Mouse (Mus musculus): ENCODE data around the gene Bves. TPM values are rescaled to one million over a fixed set of nuclear protein-coding genes. Genes with fewer than 3 reads are reported as not detected.

The Bves gene
- polyA plus RNA-seq, 1 experiment: not detected

GRCm38 (mm10) chr10:45305173-45305572, 30.4 kb upstream of the Bves start:
- TF ChIP-seq FLI1 (IDR thresholded peaks at IDR 0.05; ENCODE audit: low read length): no peak
- H3K4me3 ChIP-seq (replicated peaks): no peak overlapping the region
- H3K4me1 ChIP-seq: no peaks in the 10 kb centered on the region
- no peaks in the 10 kb centered on the region for H3K36me3 ChIP-seq (replicated peaks; ENCODE audit: low read length)
- H3K9me3 ChIP-seq: no peaks in the 10 kb centered on the region
- H3K27me3 ChIP-seq (replicated peaks): no peaks in the 10 kb centered on the region

GRCm38 (mm10) chr10:45311129-45311528, 24.4 kb upstream of the Bves start:
- Histone ChIP-seq H3K4me1 (peaks cover 3% of the 10 kb centered on the region; the same call in 1 of the 2 replicates), H3K36me3 (replicated peaks; ENCODE audit: low read length) (peaks cover 3% of the 10 kb centered on the region), H3K4me3 (replicated peaks) (no peak overlapping the region), H3K27me3 (replicated peaks) (peaks cover 4% of the 10 kb centered on the region), H3K9me3 (peaks cover 20% of the 10 kb centered on the region)
- TF ChIP-seq GATA1 (IDR thresholded peaks at IDR 0.05; ENCODE audit: borderline replicate concordance, low read length): no peak
- TF ChIP-seq FLI1 (IDR thresholded peaks at IDR 0.05; ENCODE audit: low read length): no peak

GRCm38 (mm10) chr10:45311624-45312023, 23.9 kb upstream of the Bves start:
- peaks cover 25% of the 10 kb centered on the region for H3K9me3 ChIP-seq
- H3K4me1 ChIP-seq: peaks cover 3% of the 10 kb centered on the region; the same call in 1 of the 2 replicates
- TF ChIP-seq GATA1 (IDR thresholded peaks at IDR 0.05; ENCODE audit: borderline replicate concordance, low read length) (no peak), FLI1 (IDR thresholded peaks at IDR 0.05; ENCODE audit: low read length) (no peak)

GRCm38 (mm10) chr10:45314865-45315264, 20.7 kb upstream of the Bves start:
- peaks cover 3% of the 10 kb centered on the region for H3K36me3 ChIP-seq (replicated peaks; ENCODE audit: low read length)
- H3K9me3 ChIP-seq: peaks cover 39% of the 10 kb centered on the region
- H3K27me3 ChIP-seq (replicated peaks): peaks cover 4% of the 10 kb centered on the region
- TF ChIP-seq GATA1 (IDR thresholded peaks at IDR 0.05; ENCODE audit: borderline replicate concordance, low read length): no peak
- H3K4me3 ChIP-seq (replicated peaks): no peak overlapping the region
- peaks cover 3% of the 10 kb centered on the region; the same call in 1 of the 2 replicates for H3K4me1 ChIP-seq

More at GRCm38 (mm10) chr10:45311624-45312023, 23.9 kb upstream of the Bves start:
- H3K27me3 ChIP-seq (replicated peaks): peaks cover 4% of the 10 kb centered on the region
- H3K36me3 ChIP-seq (replicated peaks; ENCODE audit: low read length): peaks cover 3% of the 10 kb centered on the region
- no peak overlapping the region for H3K4me3 ChIP-seq (replicated peaks)

GRCm38 (mm10) chr10:45318922-45319321, 16.6 kb upstream of the Bves start:
- H3K4me1 ChIP-seq: no peaks in the 10 kb centered on the region
- peaks cover 30% of the 10 kb centered on the region for H3K9me3 ChIP-seq
- H3K36me3 ChIP-seq (replicated peaks; ENCODE audit: low read length): peaks cover 3% of the 10 kb centered on the region
- no peak for TF ChIP-seq GATA1 (IDR thresholded peaks at IDR 0.05; ENCODE audit: borderline replicate concordance, low read length)
- TF ChIP-seq FLI1 (IDR thresholded peaks at IDR 0.05; ENCODE audit: low read length): no peak
- H3K4me3 ChIP-seq (replicated peaks): peak overlapping the region; percentile 29
- no peaks in the 10 kb centered on the region for H3K27me3 ChIP-seq (replicated peaks)

GRCm38 (mm10) chr10:45320296-45320695, 15.3 kb upstream of the Bves start:
- Histone ChIP-seq H3K4me1 (no peaks in the 10 kb centered on the region), H3K9me3 (peaks cover 19% of the 10 kb centered on the region), H3K27me3 (replicated peaks) (no peaks in the 10 kb centered on the region), H3K36me3 (replicated peaks; ENCODE audit: low read length) (no peaks in the 10 kb centered on the region), H3K4me3 (replicated peaks) (no peak overlapping the region)
- TF ChIP-seq FLI1 (IDR thresholded peaks at IDR 0.05; ENCODE audit: low read length): no peak
- TF ChIP-seq GATA1 (IDR thresholded peaks at IDR 0.05; ENCODE audit: borderline replicate concordance, low read length): no peak

GRCm38 (mm10) chr10:45324159-45324558, 11.4 kb upstream of the Bves start:
- no peaks in the 10 kb centered on the region for H3K4me1 ChIP-seq

GRCm38 (mm10) chr10:45328196-45329000, 7.2 kb upstream of the Bves start:
- H3K9me3 ChIP-seq: peaks cover 6% of the 10 kb centered on the region
- no peak overlapping the region for H3K4me3 ChIP-seq (replicated peaks)
- peaks cover 6% of the 10 kb centered on the region for H3K27me3 ChIP-seq (replicated peaks)
- TF ChIP-seq GATA1 (IDR thresholded peaks at IDR 0.05; ENCODE audit: borderline replicate concordance, low read length) (no peak), FLI1 (IDR thresholded peaks at IDR 0.05; ENCODE audit: low read length) (no peak)
- no peaks in the 10 kb centered on the region for H3K4me1 ChIP-seq
- no peaks in the 10 kb centered on the region for H3K36me3 ChIP-seq (replicated peaks; ENCODE audit: low read length)

More at GRCm38 (mm10) chr10:45324159-45324558, 11.4 kb upstream of the Bves start:
- TF ChIP-seq GATA1 (IDR thresholded peaks at IDR 0.05; ENCODE audit: borderline replicate concordance, low read length): no peak
- Histone ChIP-seq H3K4me3 (replicated peaks) (no peak overlapping the region), H3K36me3 (replicated peaks; ENCODE audit: low read length) (no peaks in the 10 kb centered on the region), H3K9me3 (peaks cover 3% of the 10 kb centered on the region), H3K27me3 (replicated peaks) (peaks cover 2% of the 10 kb centered on the region)

GRCm38 (mm10) chr10:45334925-45335324, 647 bp upstream of the Bves start:
- TF ChIP-seq FLI1 (IDR thresholded peaks at IDR 0.05; ENCODE audit: low read length) (no peak), GATA1 (IDR thresholded peaks at IDR 0.05; ENCODE audit: borderline replicate concordance, low read length) (no peak)
- H3K27me3 ChIP-seq (replicated peaks): peaks cover 52% of the 10 kb centered on the region
- H3K36me3 ChIP-seq (replicated peaks; ENCODE audit: low read length): no peaks in the 10 kb centered on the region
- H3K4me3 ChIP-seq (replicated peaks): no peak overlapping the region
- H3K9me3 ChIP-seq: peaks cover 5% of the 10 kb centered on the region
- H3K4me1 ChIP-seq: peaks cover 9% of the 10 kb centered on the region

GRCm38 (mm10) chr10:45339106-45339505, 3.5 kb downstream of the Bves start:
- Histone ChIP-seq H3K36me3 (replicated peaks; ENCODE audit: low read length) (no peaks in the 10 kb centered on the region), H3K4me1 (peaks cover 9% of the 10 kb centered on the region), H3K27me3 (replicated peaks) (peaks cover 44% of the 10 kb centered on the region), H3K4me3 (replicated peaks) (no peak overlapping the region), H3K9me3 (peaks cover 3% of the 10 kb centered on the region)
- TF ChIP-seq FLI1 (IDR thresholded peaks at IDR 0.05; ENCODE audit: low read length): no peak
- no peak for TF ChIP-seq GATA1 (IDR thresholded peaks at IDR 0.05; ENCODE audit: borderline replicate concordance, low read length)
